Mouse (Mus musculus): Measurements from ENCODE around the gene Adam11. TPM values are rescaled to one million over a fixed set of nuclear protein-coding genes. Genes with fewer than 3 reads are reported as not detected.
A peak's percentile ranks its signal among the peaks of the same experiment; 100 is the strongest.

Adam11 gene
- polyA plus RNA-seq, 1 experiment: 14.8 TPM

GRCm38 (mm10) chr11:102753591-102754324 lies 7.5 kb upstream of the Adam11 start:
- Histone ChIP-seq H3K4me1 (ENCODE audit: control insufficient read depth, insufficient read depth, low read length) (peaks cover 15% of the 10 kb centered on the region), H3K27me3 (ENCODE audit: control insufficient read depth, insufficient read depth, low read length) (no peaks in the 10 kb centered on the region), H3K4me3 (ENCODE audit: control insufficient read depth, low read depth, low read length) (no peak overlapping the region), H3K36me3 (ENCODE audit: control insufficient read depth, insufficient read depth, low read length) (no peaks in the 10 kb centered on the region), H3K27ac (ENCODE audit: control insufficient read depth, insufficient read depth, low read depth, low read length) (no peak overlapping the region)
- TF ChIP-seq POLR2A (IDR thresholded peaks at IDR 0.05; ENCODE audit: control insufficient read depth, low read depth, low read length): no peak
- TF ChIP-seq CTCF (IDR thresholded peaks at IDR 0.05; ENCODE audit: control insufficient read depth, insufficient read depth, insufficient replicate concordance, low read depth, low read length): no peak

GRCm38 (mm10) chr11:102754416-102754815 lies 6.8 kb upstream of the Adam11 start:
- Histone ChIP-seq H3K27ac (ENCODE audit: control insufficient read depth, insufficient read depth, low read depth, low read length) (no peak overlapping the region), H3K36me3 (ENCODE audit: control insufficient read depth, insufficient read depth, low read length) (no peaks in the 10 kb centered on the region), H3K4me3 (ENCODE audit: control insufficient read depth, low read depth, low read length) (no peak overlapping the region), H3K4me1 (ENCODE audit: control insufficient read depth, insufficient read depth, low read length) (peaks cover 15% of the 10 kb centered on the region), H3K27me3 (ENCODE audit: control insufficient read depth, insufficient read depth, low read length) (no peaks in the 10 kb centered on the region)
- no peak for TF ChIP-seq POLR2A (IDR thresholded peaks at IDR 0.05; ENCODE audit: control insufficient read depth, low read depth, low read length)

GRCm38 (mm10) chr11:102755391-102755790 lies 5.8 kb upstream of the Adam11 start:
- H3K27ac ChIP-seq (ENCODE audit: control insufficient read depth, insufficient read depth, low read depth, low read length): no peak overlapping the region

GRCm38 (mm10) chr11:102758977-102759376 lies 2.3 kb upstream of the Adam11 start:
- Histone ChIP-seq H3K27me3 (ENCODE audit: control insufficient read depth, insufficient read depth, low read length) (no peaks in the 10 kb centered on the region), H3K4me3 (ENCODE audit: control insufficient read depth, low read depth, low read length) (no peak overlapping the region), H3K4me1 (ENCODE audit: control insufficient read depth, insufficient read depth, low read length) (peaks cover 12% of the 10 kb centered on the region), H3K27ac (ENCODE audit: control insufficient read depth, insufficient read depth, low read depth, low read length) (no peak overlapping the region), H3K36me3 (ENCODE audit: control insufficient read depth, insufficient read depth, low read length) (no peaks in the 10 kb centered on the region)
- no peak for TF ChIP-seq POLR2A (IDR thresholded peaks at IDR 0.05; ENCODE audit: control insufficient read depth, low read depth, low read length)
- no peak for TF ChIP-seq CTCF (IDR thresholded peaks at IDR 0.05; ENCODE audit: control insufficient read depth, insufficient read depth, insufficient replicate concordance, low read depth, low read length)

More at GRCm38 (mm10) chr11:102755391-102755790, 5.8 kb upstream of the Adam11 start:
- H3K4me1 ChIP-seq (ENCODE audit: control insufficient read depth, insufficient read depth, low read length): peaks cover 15% of the 10 kb centered on the region
- TF ChIP-seq POLR2A (IDR thresholded peaks at IDR 0.05; ENCODE audit: control insufficient read depth, low read depth, low read length): no peak
- no peak for TF ChIP-seq CTCF (IDR thresholded peaks at IDR 0.05; ENCODE audit: control insufficient read depth, insufficient read depth, insufficient replicate concordance, low read depth, low read length)
- H3K27me3 ChIP-seq (ENCODE audit: control insufficient read depth, insufficient read depth, low read length): no peaks in the 10 kb centered on the region
- no peaks in the 10 kb centered on the region for H3K36me3 ChIP-seq (ENCODE audit: control insufficient read depth, insufficient read depth, low read length)
- no peak overlapping the region for H3K4me3 ChIP-seq (ENCODE audit: control insufficient read depth, low read depth, low read length)

- Histone ChIP-seq H3K27ac (ENCODE audit: control insufficient read depth, insufficient read depth, low read depth, low read length) (no peak overlapping the region), H3K27me3 (ENCODE audit: control insufficient read depth, insufficient read depth, low read length) (no peaks in the 10 kb centered on the region)
Observed at GRCm38 (mm10) chr11:102760805-102761308, 382 bp upstream of the Adam11 start.

GRCm38 (mm10) chr11:102762248-102762647 lies 1.0 kb downstream of the Adam11 start:
- H3K36me3 ChIP-seq (ENCODE audit: control insufficient read depth, insufficient read depth, low read length): no peaks in the 10 kb centered on the region
- no peaks in the 10 kb centered on the region for H3K27me3 ChIP-seq (ENCODE audit: control insufficient read depth, insufficient read depth, low read length)
- peaks cover 7% of the 10 kb centered on the region for H3K4me1 ChIP-seq (ENCODE audit: control insufficient read depth, insufficient read depth, low read length)
- TF ChIP-seq CTCF (IDR thresholded peaks at IDR 0.05; ENCODE audit: control insufficient read depth, insufficient read depth, insufficient replicate concordance, low read depth, low read length) (no peak), POLR2A (IDR thresholded peaks at IDR 0.05; ENCODE audit: control insufficient read depth, low read depth, low read length) (no peak)
- H3K27ac ChIP-seq (ENCODE audit: control insufficient read depth, insufficient read depth, low read depth, low read length): no peak overlapping the region
- H3K4me3 ChIP-seq (ENCODE audit: control insufficient read depth, low read depth, low read length): peak overlapping the region; percentile 57

More at GRCm38 (mm10) chr11:102760805-102761308, 382 bp upstream of the Adam11 start:
- no peak for TF ChIP-seq POLR2A (IDR thresholded peaks at IDR 0.05; ENCODE audit: control insufficient read depth, low read depth, low read length)
- no peak for TF ChIP-seq CTCF (IDR thresholded peaks at IDR 0.05; ENCODE audit: control insufficient read depth, insufficient read depth, insufficient replicate concordance, low read depth, low read length)
- H3K4me3 ChIP-seq (ENCODE audit: control insufficient read depth, low read depth, low read length): peak overlapping the region; percentile 10
- peaks cover 7% of the 10 kb centered on the region for H3K4me1 ChIP-seq (ENCODE audit: control insufficient read depth, insufficient read depth, low read length)
- H3K36me3 ChIP-seq (ENCODE audit: control insufficient read depth, insufficient read depth, low read length): no peaks in the 10 kb centered on the region

- Histone ChIP-seq H3K4me1 (ENCODE audit: control insufficient read depth, insufficient read depth, low read length) (peaks cover 7% of the 10 kb centered on the region), H3K36me3 (ENCODE audit: control insufficient read depth, insufficient read depth, low read length) (no peaks in the 10 kb centered on the region), H3K27me3 (ENCODE audit: control insufficient read depth, insufficient read depth, low read length) (no peaks in the 10 kb centered on the region), H3K4me3 (ENCODE audit: control insufficient read depth, low read depth, low read length) (no peak overlapping the region), H3K27ac (ENCODE audit: control insufficient read depth, insufficient read depth, low read depth, low read length) (no peak overlapping the region)
- TF ChIP-seq POLR2A (IDR thresholded peaks at IDR 0.05; ENCODE audit: control insufficient read depth, low read depth, low read length) (no peak), CTCF (IDR thresholded peaks at IDR 0.05; ENCODE audit: control insufficient read depth, insufficient read depth, insufficient replicate concordance, low read depth, low read length) (no peak)
Observed at GRCm38 (mm10) chr11:102763009-102763767, 1.9 kb downstream of the Adam11 start.
